Mouse (Mus musculus): ENCODE data around the gene Ahctf1. TPM values are rescaled to one million over a fixed set of nuclear protein-coding genes. Genes with fewer than 3 reads are reported as not detected.
A peak's percentile ranks its signal among the peaks of the same experiment; 100 is the strongest.

The Ahctf1 gene
- 1.5 and 2.2 TPM in 2 replicates for polyA plus RNA-seq (2012; rRNA removed)

GRCm38 (mm10) chr1:179803513-179804139, at the start of gene Ahctf1:
TSS of gene Ahctf1 (minus strand) at chr1:179803680.
- peak within 1 kb of the TSS; percentile 86 for H3K4me3 ChIP-seq (ENCODE audit: low read depth, low read length)
- no peaks in the 10 kb centered on the region for H3K27me3 ChIP-seq (ENCODE audit: control insufficient read depth, insufficient read depth, low read length)
- TF ChIP-seq CTCF (IDR thresholded peaks at IDR 0.05; ENCODE audit: extremely low read depth, insufficient read length, insufficient replicate concordance, low read depth, low read length) = no peak
- peak; percentile 98 for TF ChIP-seq POLR2A (IDR thresholded peaks at IDR 0.05; ENCODE audit: low read depth, low read length)
- H3K4me1 ChIP-seq (ENCODE audit: control insufficient read depth, insufficient read depth, insufficient read length, low read length) = no peaks in the 10 kb centered on the region; the same call in 1 of the 2 replicates
- peak within 1 kb of the TSS; percentile 91 for H3K27ac ChIP-seq (ENCODE audit: insufficient read depth, low read depth, low read length)
- under 1% methylated on average over 56 of the region's 56 CpGs for WGBS
- 0 out of 2 replicates have a peak, but pooled peaks cover 3% of the 10 kb centered on the region for H3K36me3 ChIP-seq (ENCODE audit: control insufficient read depth, insufficient read depth, low read length)

- no peaks in the 10 kb centered on the region for H3K27me3 ChIP-seq (ENCODE audit: control insufficient read depth, insufficient read depth, low read length)
- H3K27ac ChIP-seq (ENCODE audit: insufficient read depth, low read depth, low read length) = no peak overlapping the region
These were observed 44.4 kb upstream of the Ahctf1 start for GRCm38 (mm10) chr1:179847759-179848389.

GRCm38 (mm10) chr1:179847173-179847572, 43.7 kb upstream of the Ahctf1 start:
- TF ChIP-seq POLR2A (IDR thresholded peaks at IDR 0.05; ENCODE audit: low read depth, low read length) = no peak
- H3K4me3 ChIP-seq (ENCODE audit: low read depth, low read length) = no peak overlapping the region
- peaks cover 3% of the 10 kb centered on the region; the same call in 1 of the 2 replicates for H3K4me1 ChIP-seq (ENCODE audit: control insufficient read depth, insufficient read depth, insufficient read length, low read length)
- no peaks in the 10 kb centered on the region for H3K27me3 ChIP-seq (ENCODE audit: control insufficient read depth, insufficient read depth, low read length)
- 44% methylated on average over 7 of the region's 7 CpGs for WGBS
- H3K36me3 ChIP-seq (ENCODE audit: control insufficient read depth, insufficient read depth, low read length) = no peaks in the 10 kb centered on the region
- H3K27ac ChIP-seq (ENCODE audit: insufficient read depth, low read depth, low read length) = no peak overlapping the region

More at GRCm38 (mm10) chr1:179847759-179848389, 44.4 kb upstream of the Ahctf1 start:
- H3K4me1 ChIP-seq (ENCODE audit: control insufficient read depth, insufficient read depth, insufficient read length, low read length) = peaks cover 3% of the 10 kb centered on the region; the same call in 1 of the 2 replicates
- no peaks in the 10 kb centered on the region for H3K36me3 ChIP-seq (ENCODE audit: control insufficient read depth, insufficient read depth, low read length)
- TF ChIP-seq POLR2A (IDR thresholded peaks at IDR 0.05; ENCODE audit: low read depth, low read length) = no peak
- peak; percentile 85 for TF ChIP-seq CTCF (IDR thresholded peaks at IDR 0.05; ENCODE audit: extremely low read depth, insufficient read length, insufficient replicate concordance, low read depth, low read length)
- WGBS = 5% methylated on average over 20 of the region's 20 CpGs
- H3K4me3 ChIP-seq (ENCODE audit: low read depth, low read length) = peak overlapping the region; percentile 52

GRCm38 (mm10) chr1:179845832-179846499, 42.5 kb upstream of the Ahctf1 start:
- peaks cover 3% of the 10 kb centered on the region; the same call in 1 of the 2 replicates for H3K4me1 ChIP-seq (ENCODE audit: control insufficient read depth, insufficient read depth, insufficient read length, low read length)
- no peak overlapping the region for H3K27ac ChIP-seq (ENCODE audit: insufficient read depth, low read depth, low read length)
- WGBS = 88% methylated on average over 16 of the region's 16 CpGs
- no peak for TF ChIP-seq CTCF (IDR thresholded peaks at IDR 0.05; ENCODE audit: extremely low read depth, insufficient read length, insufficient replicate concordance, low read depth, low read length)
- TF ChIP-seq POLR2A (IDR thresholded peaks at IDR 0.05; ENCODE audit: low read depth, low read length) = no peak
- no peaks in the 10 kb centered on the region for H3K36me3 ChIP-seq (ENCODE audit: control insufficient read depth, insufficient read depth, low read length)
- no peak overlapping the region for H3K4me3 ChIP-seq (ENCODE audit: low read depth, low read length)
- H3K27me3 ChIP-seq (ENCODE audit: control insufficient read depth, insufficient read depth, low read length) = no peaks in the 10 kb centered on the region

- no peaks in the 10 kb centered on the region for H3K36me3 ChIP-seq (ENCODE audit: control insufficient read depth, insufficient read depth, low read length)
- TF ChIP-seq POLR2A (IDR thresholded peaks at IDR 0.05; ENCODE audit: low read depth, low read length) (no peak), CTCF (IDR thresholded peaks at IDR 0.05; ENCODE audit: extremely low read depth, insufficient read length, insufficient replicate concordance, low read depth, low read length) (peak; percentile 49; the same call in 1 of the 2 replicates)
- 21% methylated on average over 5 of the region's 5 CpGs for WGBS
- H3K4me1 ChIP-seq (ENCODE audit: control insufficient read depth, insufficient read depth, insufficient read length, low read length) = peaks cover 3% of the 10 kb centered on the region; the same call in 1 of the 2 replicates
- no peak overlapping the region for H3K27ac ChIP-seq (ENCODE audit: insufficient read depth, low read depth, low read length)
- no peaks in the 10 kb centered on the region for H3K27me3 ChIP-seq (ENCODE audit: control insufficient read depth, insufficient read depth, low read length)
- H3K4me3 ChIP-seq (ENCODE audit: low read depth, low read length) = no peak overlapping the region
These were observed 41.4 kb upstream of the Ahctf1 start for GRCm38 (mm10) chr1:179844894-179845293.

- no peak for TF ChIP-seq CTCF (IDR thresholded peaks at IDR 0.05; ENCODE audit: extremely low read depth, insufficient read length, insufficient replicate concordance, low read depth, low read length)
- TF ChIP-seq POLR2A (IDR thresholded peaks at IDR 0.05; ENCODE audit: low read depth, low read length) = no peak
- Histone ChIP-seq H3K4me3 (ENCODE audit: low read depth, low read length) (no peak overlapping the region), H3K27ac (ENCODE audit: insufficient read depth, low read depth, low read length) (no peak overlapping the region), H3K27me3 (ENCODE audit: control insufficient read depth, insufficient read depth, low read length) (no peaks in the 10 kb centered on the region), H3K36me3 (ENCODE audit: control insufficient read depth, insufficient read depth, low read length) (no peaks in the 10 kb centered on the region), H3K4me1 (ENCODE audit: control insufficient read depth, insufficient read depth, insufficient read length, low read length) (peaks cover 3% of the 10 kb centered on the region; the same call in 1 of the 2 replicates)
- WGBS = 58% methylated on average over 3 of the region's 3 CpGs
These were observed 40.5 kb upstream of the Ahctf1 start for GRCm38 (mm10) chr1:179843981-179844380.

GRCm38 (mm10) chr1:179842568-179842967, 39.1 kb upstream of the Ahctf1 start:
- WGBS = 55% methylated on average over 7 of the region's 7 CpGs
- no peaks in the 10 kb centered on the region for H3K36me3 ChIP-seq (ENCODE audit: control insufficient read depth, insufficient read depth, low read length)

More at GRCm38 (mm10) chr1:179842568-179842967, 39.1 kb upstream of the Ahctf1 start:
- Histone ChIP-seq H3K27me3 (ENCODE audit: control insufficient read depth, insufficient read depth, low read length) (no peaks in the 10 kb centered on the region), H3K4me1 (ENCODE audit: control insufficient read depth, insufficient read depth, insufficient read length, low read length) (peaks cover 3% of the 10 kb centered on the region; the same call in 1 of the 2 replicates), H3K27ac (ENCODE audit: insufficient read depth, low read depth, low read length) (no peak overlapping the region), H3K4me3 (ENCODE audit: low read depth, low read length) (no peak overlapping the region)
- no peak for TF ChIP-seq POLR2A (IDR thresholded peaks at IDR 0.05; ENCODE audit: low read depth, low read length)
- no peak for TF ChIP-seq CTCF (IDR thresholded peaks at IDR 0.05; ENCODE audit: extremely low read depth, insufficient read length, insufficient replicate concordance, low read depth, low read length)
